Mouse (Mus musculus): ENCODE measurements around the gene Rasgrf1.

Rasgrf1 gene

GRCm38 (mm10) chr9:89909131-89910010, at the start of gene Rasgrf1:
TSS of gene Rasgrf1 (plus strand) at chr9:89909908.
- DNase-seq, result no peak

- no peak for DNase-seq
Measured at GRCm38 (mm10) chr9:89860145-89860544, 49.6 kb upstream of the Rasgrf1 start.

GRCm38 (mm10) chr9:89860584-89860983, 49.1 kb upstream of the Rasgrf1 start:
- no peak for DNase-seq

GRCm38 (mm10) chr9:89867141-89867540, 42.6 kb upstream of the Rasgrf1 start:
- DNase-seq, result no peak

- DNase-seq, result no peak
Measured at GRCm38 (mm10) chr9:89868093-89868729, 41.5 kb upstream of the Rasgrf1 start.

- no peak for DNase-seq
Measured at GRCm38 (mm10) chr9:89869594-89869993, 40.1 kb upstream of the Rasgrf1 start.

GRCm38 (mm10) chr9:89870531-89871150, 39.1 kb upstream of the Rasgrf1 start:
- DNase-seq, result no peak

- no peak for DNase-seq
Measured at GRCm38 (mm10) chr9:89872137-89872536, 37.6 kb upstream of the Rasgrf1 start.

GRCm38 (mm10) chr9:89874434-89874833, 35.3 kb upstream of the Rasgrf1 start:
- DNase-seq, result no peak

- DNase-seq, result no peak
Measured at GRCm38 (mm10) chr9:89875551-89875950, 34.2 kb upstream of the Rasgrf1 start.

GRCm38 (mm10) chr9:89878471-89879020, 31.2 kb upstream of the Rasgrf1 start:
- no peak for DNase-seq

GRCm38 (mm10) chr9:89879574-89879973, 30.1 kb upstream of the Rasgrf1 start:
- no peak for DNase-seq

GRCm38 (mm10) chr9:89881552-89881951, 28.2 kb upstream of the Rasgrf1 start:
- no peak for DNase-seq

- DNase-seq, result no peak
Measured at GRCm38 (mm10) chr9:89882583-89882982, 27.1 kb upstream of the Rasgrf1 start.

- no peak for DNase-seq
Measured at GRCm38 (mm10) chr9:89885701-89886218, 23.9 kb upstream of the Rasgrf1 start.

GRCm38 (mm10) chr9:89891534-89892293, 18.0 kb upstream of the Rasgrf1 start:
- DNase-seq, result no peak

GRCm38 (mm10) chr9:89892540-89893188, 17.0 kb upstream of the Rasgrf1 start:
- no peak for DNase-seq

- no peak for DNase-seq
Measured at GRCm38 (mm10) chr9:89900111-89900824, 9.4 kb upstream of the Rasgrf1 start.

- DNase-seq, result no peak
Measured at GRCm38 (mm10) chr9:89901184-89901583, 8.5 kb upstream of the Rasgrf1 start.

GRCm38 (mm10) chr9:89902813-89903212, 6.9 kb upstream of the Rasgrf1 start:
- no peak for DNase-seq

GRCm38 (mm10) chr9:89906645-89907044, 3.1 kb upstream of the Rasgrf1 start:
- no peak for DNase-seq
